Mouse (Mus musculus): ENCODE measurements around the gene Bmpr2. TPM values are rescaled to one million over a fixed set of nuclear protein-coding genes. Genes with fewer than 3 reads are reported as not detected.

Gene Bmpr2
- polyA plus RNA-seq, 1 experiment from 2014 or later: 5.9 TPM

DNA sequence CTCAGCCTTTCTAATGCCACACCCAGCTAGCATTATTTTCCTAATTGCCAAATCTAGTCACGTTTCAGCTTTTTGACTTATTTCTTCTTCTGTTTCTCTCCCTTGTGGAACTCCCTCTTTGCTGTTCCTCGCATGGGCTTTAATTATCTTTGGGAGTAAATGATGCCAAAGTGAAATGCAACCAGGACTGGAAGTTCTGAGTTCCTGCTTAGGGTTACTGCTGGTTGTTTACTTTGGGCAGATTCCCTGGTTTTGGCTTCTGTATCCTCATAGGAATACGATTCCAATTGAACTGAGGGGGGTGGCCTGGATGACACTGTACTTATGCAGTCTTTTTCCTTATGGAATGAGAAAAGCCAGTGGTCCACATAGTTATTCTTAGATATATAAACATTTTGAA lies 8.7 kb downstream of the Bmpr2 start:
- no peak for ATAC-seq
- Histone ChIP-seq H3K4me3 (ENCODE audit: low read depth, low read length) (no peak overlapping the region), H3K36me3 (ENCODE audit: control insufficient read depth, insufficient read depth) (no peaks in the 10 kb centered on the region; the same call in 1 of the 2 replicates), H3K27ac (ENCODE audit: low read depth, low read length) (no peak overlapping the region), H3K9ac (ENCODE audit: low read depth, low read length) (no peak overlapping the region), H3K4me2 (replicated peaks; ENCODE audit: low read depth) (no peak overlapping the region), H3K27me3 (replicated peaks; ENCODE audit: control insufficient read depth, insufficient read depth, low read length) (no peaks in the 10 kb centered on the region), H3K9me3 (ENCODE audit: control insufficient read depth) (no peaks in the 10 kb centered on the region), H3K4me1 (replicated peaks; ENCODE audit: control insufficient read depth, insufficient read depth, low read length) (0 out of 2 replicates have a peak, but pooled peaks cover 3% of the 10 kb centered on the region)
- WGBS: 54% methylated on average over 3 of the region's 3 CpGs
- TF ChIP-seq CTCF (IDR thresholded peaks at IDR 0.05; ENCODE audit: low read depth): no peak

GRCm38 (mm10) chr1:59781080-59781479 lies 17.9 kb downstream of the Bmpr2 start:
- H3K36me3 ChIP-seq (ENCODE audit: control insufficient read depth, insufficient read depth): no peaks in the 10 kb centered on the region; the same call in 1 of the 2 replicates
- no peak for ATAC-seq
- no peak overlapping the region for H3K4me2 ChIP-seq (replicated peaks; ENCODE audit: low read depth)
- H3K4me3 ChIP-seq (ENCODE audit: low read depth, low read length): no peak overlapping the region
- no peaks in the 10 kb centered on the region for H3K9me3 ChIP-seq (ENCODE audit: control insufficient read depth)
- H3K27ac ChIP-seq (ENCODE audit: low read depth, low read length): no peak overlapping the region
- no peaks in the 10 kb centered on the region for H3K27me3 ChIP-seq (replicated peaks; ENCODE audit: control insufficient read depth, insufficient read depth, low read length)
- H3K4me1 ChIP-seq (replicated peaks; ENCODE audit: control insufficient read depth, insufficient read depth, low read length): no peaks in the 10 kb centered on the region
- no peak overlapping the region for H3K9ac ChIP-seq (ENCODE audit: low read depth, low read length)
- TF ChIP-seq CTCF (IDR thresholded peaks at IDR 0.05; ENCODE audit: low read depth): no peak
- 72% methylated on average over 1 of the region's 1 CpGs for WGBS

DNA sequence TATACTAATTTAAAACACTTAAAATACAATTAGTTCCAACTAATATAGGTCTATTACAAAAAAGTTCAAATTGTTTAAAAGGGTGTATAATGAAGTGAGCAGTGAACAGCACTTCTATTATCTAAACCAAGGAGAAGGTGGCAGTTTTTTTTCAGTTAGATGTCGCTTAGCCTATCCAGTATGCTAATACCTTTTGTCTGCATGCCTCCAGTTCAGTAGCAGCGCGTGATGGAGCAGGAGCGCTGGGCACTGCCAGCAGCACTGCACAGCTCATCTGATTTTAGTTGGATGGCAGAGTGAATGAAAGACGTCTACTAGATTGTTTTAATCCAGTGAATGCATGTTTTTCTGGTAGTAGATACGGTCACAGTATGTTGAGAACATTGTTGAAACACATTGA lies 25.8 kb downstream of the Bmpr2 start:
- Histone ChIP-seq H3K27me3 (replicated peaks; ENCODE audit: control insufficient read depth, insufficient read depth, low read length) (no peaks in the 10 kb centered on the region), H3K36me3 (ENCODE audit: control insufficient read depth, insufficient read depth) (no peaks in the 10 kb centered on the region), H3K9ac (ENCODE audit: low read depth, low read length) (no peak overlapping the region), H3K9me3 (ENCODE audit: control insufficient read depth) (no peaks in the 10 kb centered on the region), H3K4me2 (replicated peaks; ENCODE audit: low read depth) (no peak overlapping the region), H3K4me1 (replicated peaks; ENCODE audit: control insufficient read depth, insufficient read depth, low read length) (no peaks in the 10 kb centered on the region), H3K27ac (ENCODE audit: low read depth, low read length) (no peak overlapping the region), H3K4me3 (ENCODE audit: low read depth, low read length) (no peak overlapping the region)
- WGBS: 87% methylated on average over 6 of the region's 6 CpGs
- no peak for TF ChIP-seq CTCF (IDR thresholded peaks at IDR 0.05; ENCODE audit: low read depth)
- ATAC-seq: no peak

GRCm38 (mm10) chr1:59789741-59790140 lies 26.5 kb downstream of the Bmpr2 start:
- Histone ChIP-seq H3K4me2 (replicated peaks; ENCODE audit: low read depth) (no peak overlapping the region), H3K4me3 (ENCODE audit: low read depth, low read length) (no peak overlapping the region), H3K27me3 (replicated peaks; ENCODE audit: control insufficient read depth, insufficient read depth, low read length) (no peaks in the 10 kb centered on the region), H3K9ac (ENCODE audit: low read depth, low read length) (no peak overlapping the region), H3K27ac (ENCODE audit: low read depth, low read length) (no peak overlapping the region), H3K4me1 (replicated peaks; ENCODE audit: control insufficient read depth, insufficient read depth, low read length) (no peaks in the 10 kb centered on the region), H3K9me3 (ENCODE audit: control insufficient read depth) (no peaks in the 10 kb centered on the region), H3K36me3 (ENCODE audit: control insufficient read depth, insufficient read depth) (no peaks in the 10 kb centered on the region)
- no peak for TF ChIP-seq CTCF (IDR thresholded peaks at IDR 0.05; ENCODE audit: low read depth)
- 75% methylated on average over 5 of the region's 5 CpGs for WGBS
- ATAC-seq: no peak

GRCm38 (mm10) chr1:59795336-59795735 lies 32.1 kb downstream of the Bmpr2 start:
- Histone ChIP-seq H3K4me1 (replicated peaks; ENCODE audit: control insufficient read depth, insufficient read depth, low read length) (no peaks in the 10 kb centered on the region), H3K4me2 (replicated peaks; ENCODE audit: low read depth) (no peak overlapping the region), H3K9me3 (ENCODE audit: control insufficient read depth) (no peaks in the 10 kb centered on the region), H3K9ac (ENCODE audit: low read depth, low read length) (no peak overlapping the region), H3K36me3 (ENCODE audit: control insufficient read depth, insufficient read depth) (no peaks in the 10 kb centered on the region), H3K27me3 (replicated peaks; ENCODE audit: control insufficient read depth, insufficient read depth, low read length) (no peaks in the 10 kb centered on the region), H3K4me3 (ENCODE audit: low read depth, low read length) (no peak overlapping the region), H3K27ac (ENCODE audit: low read depth, low read length) (no peak overlapping the region)
- 59% methylated on average over 1 of the region's 1 CpGs for WGBS
- TF ChIP-seq CTCF (IDR thresholded peaks at IDR 0.05; ENCODE audit: low read depth): no peak
- no peak for ATAC-seq

- Histone ChIP-seq H3K4me3 (ENCODE audit: low read depth, low read length) (no peak overlapping the region), H3K9me3 (ENCODE audit: control insufficient read depth) (no peaks in the 10 kb centered on the region), H3K36me3 (ENCODE audit: control insufficient read depth, insufficient read depth) (0 out of 2 replicates have a peak, but pooled peaks cover 3% of the 10 kb centered on the region), H3K4me2 (replicated peaks; ENCODE audit: low read depth) (no peak overlapping the region), H3K9ac (ENCODE audit: low read depth, low read length) (no peak overlapping the region), H3K4me1 (replicated peaks; ENCODE audit: control insufficient read depth, insufficient read depth, low read length) (no peaks in the 10 kb centered on the region), H3K27me3 (replicated peaks; ENCODE audit: control insufficient read depth, insufficient read depth, low read length) (no peaks in the 10 kb centered on the region), H3K27ac (ENCODE audit: low read depth, low read length) (no peak overlapping the region)
- no peak for TF ChIP-seq CTCF (IDR thresholded peaks at IDR 0.05; ENCODE audit: low read depth)
- 45% methylated on average over 2 of the region's 2 CpGs for WGBS
- no peak for ATAC-seq
These were observed 34.7 kb downstream of the Bmpr2 start for GRCm38 (mm10) chr1:59797865-59798264.

DNA sequence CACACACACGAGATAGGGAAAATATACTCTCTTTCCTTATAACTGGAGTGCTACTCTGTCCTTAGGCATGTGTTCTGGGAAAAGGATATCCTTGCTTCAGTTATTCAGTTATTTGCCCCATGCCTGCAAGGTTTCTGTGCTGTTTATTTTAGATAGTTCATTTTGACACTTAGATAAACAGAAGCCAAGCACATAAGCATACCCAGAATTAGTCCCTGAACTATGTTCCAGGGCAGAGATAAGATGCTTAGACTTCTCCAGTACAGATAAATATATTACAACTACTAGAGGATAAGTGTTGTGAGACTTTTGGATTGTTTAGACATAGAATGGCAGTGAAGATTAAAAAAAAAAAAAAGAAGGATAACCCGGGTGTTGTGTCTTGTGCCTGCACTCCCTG lies 41.2 kb downstream of the Bmpr2 start:
- Histone ChIP-seq H3K4me2 (replicated peaks; ENCODE audit: low read depth) (no peak overlapping the region), H3K36me3 (ENCODE audit: control insufficient read depth, insufficient read depth) (0 out of 2 replicates have a peak, but pooled peaks cover 3% of the 10 kb centered on the region), H3K9ac (ENCODE audit: low read depth, low read length) (no peak overlapping the region), H3K27ac (ENCODE audit: low read depth, low read length) (no peak overlapping the region), H3K9me3 (ENCODE audit: control insufficient read depth) (no peaks in the 10 kb centered on the region), H3K4me3 (ENCODE audit: low read depth, low read length) (no peak overlapping the region), H3K27me3 (replicated peaks; ENCODE audit: control insufficient read depth, insufficient read depth, low read length) (no peaks in the 10 kb centered on the region), H3K4me1 (replicated peaks; ENCODE audit: control insufficient read depth, insufficient read depth, low read length) (no peaks in the 10 kb centered on the region; the same call in 1 of the 2 replicates)
- no peak for TF ChIP-seq CTCF (IDR thresholded peaks at IDR 0.05; ENCODE audit: low read depth)
- 10% methylated on average over 2 of the region's 2 CpGs for WGBS
- no peak for ATAC-seq

Measured in intestine, postnatal 0 days (tissue).